Mouse (Mus musculus): ENCODE results near the gene Hsd11b1. TPM values are rescaled to one million over a fixed set of nuclear protein-coding genes. Genes with fewer than 3 reads are reported as not detected.
"Not testable (repeated sequence)": the region's sequence is repeated elsewhere in the genome, so short reads cannot be mapped to it uniquely, and the experiment has no call there.

The Hsd11b1 gene
- total RNA-seq (2021), result 10 to 100 TPM in 1 of 2 experiments, 1 to 10 TPM in 1; 7.0 to 40.0 TPM
- long read RNA-seq, experiment 1, transcript Hsd11b1-205 (7 exons, 1,355 nt), result minor isoform, 9 of 45 reads
- long read RNA-seq, experiment 1, transcript Hsd11b1-201 (6 exons, 1,623 nt), result major isoform, 32 of 45 reads
- long read RNA-seq, experiment 1, partial matches to known transcripts, result 0 of 45 reads
- long read RNA-seq, experiment 1, other reads (novel, unspliced or antisense), result 4 of 45 reads
- long read RNA-seq, experiment 2, transcript Hsd11b1-205 (7 exons, 1,355 nt), result major isoform, 6 of 11 reads
- long read RNA-seq, experiment 2, partial matches to known transcripts, result 1 of 11 reads
- long read RNA-seq, experiment 2, other reads (novel, unspliced or antisense), result 3 of 11 reads

DNA sequence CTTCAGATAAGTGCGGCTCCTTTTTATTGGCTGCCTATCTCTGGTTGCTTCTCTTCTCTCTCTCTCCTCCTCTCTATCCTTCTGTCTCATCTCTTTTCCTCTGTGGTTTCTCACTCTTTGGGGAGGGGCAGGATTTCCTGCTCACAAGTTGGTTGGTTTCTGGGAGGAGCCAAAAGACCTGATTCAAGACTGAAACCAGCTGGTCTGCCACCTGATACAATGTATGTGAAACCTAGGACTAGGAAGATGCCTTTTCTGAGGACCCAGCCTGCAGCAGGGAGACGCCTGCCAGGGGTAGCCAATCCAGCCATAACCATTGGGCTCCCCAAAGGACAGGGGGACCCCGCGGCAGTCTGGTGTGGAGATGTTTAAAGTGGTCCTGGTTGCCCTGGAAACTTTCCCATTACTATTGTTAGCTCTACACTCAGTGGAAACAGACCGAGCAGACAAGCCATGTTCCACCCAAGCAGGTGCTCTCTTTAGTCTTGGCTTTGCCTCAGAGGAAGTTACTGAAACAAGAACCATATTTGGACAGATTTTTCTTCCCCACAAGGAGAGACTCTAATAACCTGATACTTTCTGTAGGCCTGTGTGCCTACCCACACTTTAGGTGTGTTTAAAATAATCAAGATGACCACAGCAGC, at the start of gene Hsd11b1:
TSS of gene Hsd11b1 (minus strand) at position 121 of the 644 bp plus-strand sequence.
- DNase-seq (ENCODE audit: low spot score in 2 of 2), result no peak

DNA sequence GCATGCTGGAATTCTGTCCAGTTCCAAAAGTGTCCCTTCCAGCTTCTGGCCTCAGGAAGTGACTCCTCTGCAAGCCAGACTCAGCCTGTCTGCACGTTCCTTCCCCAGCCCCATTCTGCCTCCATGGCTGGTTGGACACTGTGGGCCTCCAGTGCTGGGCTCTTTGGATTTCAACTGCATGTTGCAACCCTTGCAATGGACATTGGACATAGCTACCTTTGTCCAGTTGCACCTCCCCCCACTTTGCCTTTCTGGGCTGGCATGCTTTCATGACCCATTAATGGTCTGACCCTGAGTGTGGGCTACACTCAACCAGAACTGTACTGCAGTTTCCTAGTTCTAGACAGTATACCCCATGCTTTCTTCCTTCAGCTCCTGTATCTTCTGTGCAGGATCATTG, 47.7 kb upstream of the Hsd11b1 start:
- DNase-seq (ENCODE audit: low spot score in 2 of 2), result no peak

DNA sequence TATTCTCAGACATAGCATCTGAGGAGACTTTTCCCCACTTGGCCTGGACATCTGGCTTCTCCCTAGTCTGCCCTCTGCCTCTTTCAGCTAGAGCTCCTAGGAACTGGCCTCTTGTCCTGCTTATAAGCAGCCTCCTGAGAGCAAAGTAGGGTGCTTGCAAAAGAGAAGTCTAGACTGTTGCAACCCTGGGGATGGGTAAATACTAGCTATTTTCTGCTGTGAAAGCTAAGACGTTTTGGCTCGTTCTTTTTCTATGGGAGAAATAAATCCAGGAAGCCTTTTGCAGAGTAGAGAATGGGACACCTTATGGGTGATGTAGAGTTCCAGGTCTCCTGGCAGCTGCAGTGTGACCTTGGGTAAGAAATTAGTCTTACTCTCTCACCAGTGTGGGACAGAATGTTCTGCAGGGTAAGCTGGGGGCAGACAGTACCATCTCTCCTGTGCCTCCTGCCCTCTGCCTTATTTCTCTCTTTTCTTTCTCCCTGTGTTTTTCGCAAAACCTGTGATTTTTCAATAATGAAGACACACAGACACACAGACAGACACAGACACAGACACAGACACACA, 46.7 kb upstream of the Hsd11b1 start:
- no peak for DNase-seq (ENCODE audit: low spot score in 2 of 2)

DNA sequence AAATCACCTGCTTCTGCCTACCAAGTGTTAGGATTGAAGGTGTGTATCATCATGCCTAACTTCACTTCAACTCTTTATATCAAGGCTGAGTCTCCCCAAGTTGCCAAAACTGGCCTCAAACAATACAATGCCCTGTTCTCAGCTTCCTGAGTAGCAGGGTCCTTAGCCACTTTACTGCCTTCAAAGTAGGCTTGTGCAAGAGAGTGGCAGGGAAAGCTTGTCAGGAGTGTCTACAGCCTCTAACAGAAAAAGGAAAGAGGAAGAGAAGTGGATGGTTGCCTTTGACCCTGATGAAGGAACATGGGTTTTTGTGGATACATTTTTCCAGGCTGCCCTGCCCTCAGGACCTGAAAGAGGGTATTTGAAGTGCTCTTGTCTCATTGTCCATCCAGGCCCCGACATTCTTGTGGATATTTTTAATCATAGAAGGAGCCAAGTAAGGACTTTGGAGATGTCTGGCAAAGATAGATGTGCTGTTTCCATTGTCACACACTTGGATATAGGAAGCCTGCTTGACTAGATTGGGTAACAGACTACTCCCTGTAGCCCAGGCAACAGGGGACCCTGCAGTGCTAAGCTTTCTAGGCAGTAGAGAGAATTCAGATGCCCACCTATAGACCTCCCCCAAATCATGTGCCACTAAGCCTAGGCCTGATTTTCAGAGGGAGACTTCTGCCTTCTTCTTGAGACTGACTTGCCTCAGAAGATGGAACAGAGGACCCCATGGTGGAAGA, 46.1 kb upstream of the Hsd11b1 start:
- DNase-seq (ENCODE audit: low spot score in 2 of 2), result no peak

DNA sequence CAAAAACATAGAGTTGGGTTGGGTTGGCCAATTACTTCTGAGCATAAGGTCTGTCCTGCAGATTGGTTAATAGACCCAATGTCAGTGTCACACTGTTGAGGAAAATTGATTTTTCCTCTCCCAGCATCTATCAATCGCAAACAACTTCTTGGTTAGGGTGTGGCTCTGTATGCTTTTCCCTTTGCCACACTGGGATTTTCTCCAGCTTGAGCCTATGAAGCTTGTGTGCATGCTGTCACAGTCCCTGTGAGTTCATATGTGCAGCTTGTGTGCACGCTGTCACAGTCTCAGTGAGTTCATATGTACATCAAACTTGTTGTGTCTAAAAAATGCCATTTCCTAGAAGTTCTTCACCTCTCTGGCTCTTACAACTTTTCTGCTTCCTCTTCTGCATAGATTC, 43.0 kb upstream of the Hsd11b1 start:
- no peak for DNase-seq (ENCODE audit: low spot score in 2 of 2)

DNA sequence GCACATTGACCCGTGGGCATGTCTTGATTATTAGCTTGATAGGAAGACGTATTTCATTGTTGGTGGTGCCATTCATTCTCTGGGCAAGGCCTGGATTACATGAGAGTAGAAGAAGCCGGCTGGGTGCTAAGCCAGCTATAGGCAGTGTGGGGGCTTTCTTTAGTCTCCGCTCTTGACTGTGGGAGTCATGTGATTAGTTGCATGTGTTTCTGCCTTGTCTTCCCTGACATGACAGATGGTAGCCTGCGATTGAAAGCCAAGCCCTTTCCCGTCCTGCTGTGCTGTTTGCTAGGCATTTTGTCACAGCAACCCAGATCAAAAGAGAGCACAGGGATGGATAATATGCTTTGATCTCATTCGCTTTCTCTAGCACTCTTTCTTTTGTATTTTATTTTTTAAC, 41.5 kb upstream of the Hsd11b1 start:
- DNase-seq (ENCODE audit: low spot score in 2 of 2), result no peak

DNA sequence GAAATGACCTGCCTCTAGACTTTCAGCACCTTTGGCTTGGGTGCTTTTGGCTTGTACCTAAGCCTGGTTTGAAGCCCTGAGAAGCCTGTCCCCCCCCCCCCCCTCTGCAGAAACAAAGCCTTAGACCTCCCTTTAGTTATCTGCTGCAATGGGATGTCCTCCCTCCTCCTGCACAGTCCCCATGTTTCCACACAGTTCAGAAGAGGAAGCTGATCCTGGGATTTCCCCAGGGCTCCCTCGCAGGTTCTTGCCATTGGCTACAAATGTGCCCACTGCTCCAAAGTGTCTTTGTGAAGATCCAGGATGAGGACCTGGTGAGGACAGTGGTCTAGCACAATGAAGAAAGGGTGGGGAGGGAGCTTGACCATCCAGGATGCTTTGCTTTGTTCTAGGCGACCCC, 39.2 kb upstream of the Hsd11b1 start:
- no peak for DNase-seq (ENCODE audit: low spot score in 2 of 2)

DNA sequence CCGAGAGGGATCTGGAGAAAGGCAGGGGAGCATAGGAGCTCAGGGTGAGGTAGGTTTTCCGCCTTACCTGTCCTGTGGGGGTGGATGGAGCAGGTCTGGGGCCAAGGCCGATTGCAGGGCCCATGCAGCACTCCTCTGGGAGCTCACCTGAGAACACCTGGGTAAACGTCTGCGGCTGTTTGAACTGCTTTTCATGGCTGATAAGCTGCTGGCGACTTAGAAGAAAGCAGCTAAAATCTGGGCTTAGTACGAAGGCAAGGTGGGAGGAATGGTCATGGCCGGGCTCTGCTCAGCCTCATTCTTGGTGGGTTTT, 38.2 kb upstream of the Hsd11b1 start:
- DNase-seq (ENCODE audit: low spot score in 2 of 2), result no peak

DNA sequence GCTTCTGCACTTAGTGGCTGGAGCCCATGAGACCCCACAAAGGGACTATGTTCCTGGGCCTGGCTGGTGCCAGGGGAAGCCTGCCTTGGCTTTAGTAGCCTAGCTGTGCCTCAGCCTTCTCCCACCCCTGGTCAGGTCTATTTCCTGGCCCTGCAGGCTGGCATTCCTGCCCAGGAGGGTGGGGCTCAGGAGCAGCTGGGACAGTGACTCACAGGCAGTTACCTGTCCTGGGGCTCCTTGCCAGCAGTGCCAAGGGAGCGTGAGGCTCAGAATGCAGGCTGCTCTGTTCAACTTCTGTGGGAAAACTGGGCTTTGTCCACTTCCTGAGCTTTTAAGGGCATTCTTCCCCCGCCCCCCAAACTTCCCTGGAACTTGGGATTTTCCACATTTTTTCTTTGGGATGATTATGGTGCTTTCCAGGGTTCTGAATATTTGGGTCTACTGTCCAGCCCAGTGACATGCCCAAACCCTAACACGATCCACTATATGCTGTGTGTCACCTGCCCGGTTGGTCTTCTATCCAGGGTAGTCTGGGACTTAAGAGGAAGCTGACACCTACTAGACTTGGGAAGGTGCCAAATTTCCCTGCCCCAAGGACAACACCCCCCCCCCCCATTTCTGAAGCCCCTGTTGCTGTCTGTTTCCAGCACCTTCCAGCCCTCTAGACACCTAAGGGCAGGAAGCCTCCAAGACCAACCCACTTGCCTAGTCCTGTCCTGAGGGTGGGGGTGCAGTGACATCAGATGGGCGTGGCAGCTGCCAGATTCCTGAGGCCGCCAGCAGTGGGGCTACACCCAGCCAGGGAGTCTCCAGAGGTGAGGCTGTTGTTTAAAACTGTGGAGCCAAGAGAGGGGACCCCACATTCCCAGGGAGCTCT, 37.6 kb upstream of the Hsd11b1 start:
- no peak for DNase-seq (ENCODE audit: low spot score in 2 of 2)

DNA sequence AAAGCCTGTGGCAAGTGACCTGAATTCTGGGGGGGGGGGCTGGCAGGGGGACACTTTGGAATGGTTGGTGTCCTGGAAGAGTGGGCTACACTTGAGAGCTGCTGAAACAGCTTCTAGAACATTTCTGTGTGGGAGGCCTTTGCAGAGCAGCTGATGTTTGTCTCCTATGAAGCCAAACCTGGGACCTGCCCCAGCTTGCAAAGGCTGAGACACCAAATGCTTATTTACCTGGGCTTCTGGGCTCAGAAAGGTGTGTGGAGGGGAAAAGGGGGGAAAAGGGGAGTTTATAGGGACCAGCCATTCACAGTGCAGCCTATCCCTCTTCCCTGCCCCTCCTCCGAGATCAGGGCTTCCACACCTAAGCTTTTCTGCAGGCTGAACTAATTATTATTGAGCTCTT, 36.1 kb upstream of the Hsd11b1 start:
- DNase-seq (ENCODE audit: low spot score in 2 of 2), result no peak

DNA sequence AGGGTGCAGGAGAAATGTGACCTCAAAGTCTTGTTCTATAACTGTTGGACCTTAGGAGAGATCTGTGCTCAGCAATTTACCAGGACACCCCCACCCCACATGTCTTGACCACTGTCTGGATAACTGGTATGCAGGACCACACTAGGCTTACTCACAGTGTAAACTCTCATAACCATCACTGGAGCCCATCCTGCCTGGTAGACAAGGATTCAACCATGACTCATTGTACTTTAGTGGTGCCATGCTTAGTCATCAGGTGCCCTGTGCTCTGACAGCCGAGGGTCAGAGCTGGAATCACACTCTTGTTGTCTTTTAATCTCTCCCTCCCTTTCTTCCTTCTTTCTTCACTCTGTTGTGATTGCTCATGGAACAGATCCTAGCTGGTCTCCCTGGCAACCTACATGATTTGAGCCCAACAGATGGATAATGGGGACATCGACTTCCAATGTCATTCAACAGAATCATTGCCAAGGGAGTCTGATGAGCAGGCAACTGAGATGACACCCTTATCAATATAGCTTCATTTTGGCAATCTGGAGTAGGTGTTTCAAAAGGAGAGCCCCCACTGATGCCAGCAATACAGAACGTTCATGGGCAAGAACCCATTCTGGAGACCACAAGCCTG, 34.4 kb upstream of the Hsd11b1 start:
- no peak for DNase-seq (ENCODE audit: low spot score in 2 of 2)

DNA sequence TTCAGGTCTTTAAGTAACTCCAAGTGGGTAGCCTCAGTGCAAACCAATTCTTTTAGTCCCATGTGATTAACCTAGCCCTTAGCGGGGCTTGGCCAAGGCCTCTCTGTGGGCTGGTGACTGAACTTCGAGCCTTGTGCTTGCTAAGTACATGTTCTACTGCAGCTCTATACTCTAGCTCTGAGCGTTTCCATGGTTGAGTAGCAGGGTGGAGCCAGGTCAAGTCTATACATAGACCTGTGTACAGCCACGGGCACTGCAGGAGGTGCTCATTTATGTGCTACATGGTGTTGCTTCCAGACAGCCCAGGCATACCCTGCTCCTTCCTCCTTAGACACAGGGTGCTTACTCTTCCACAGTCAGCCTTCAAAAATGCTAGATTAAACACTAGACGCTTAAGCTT, 32.0 kb upstream of the Hsd11b1 start:
- DNase-seq (ENCODE audit: low spot score in 2 of 2), result no peak

DNA sequence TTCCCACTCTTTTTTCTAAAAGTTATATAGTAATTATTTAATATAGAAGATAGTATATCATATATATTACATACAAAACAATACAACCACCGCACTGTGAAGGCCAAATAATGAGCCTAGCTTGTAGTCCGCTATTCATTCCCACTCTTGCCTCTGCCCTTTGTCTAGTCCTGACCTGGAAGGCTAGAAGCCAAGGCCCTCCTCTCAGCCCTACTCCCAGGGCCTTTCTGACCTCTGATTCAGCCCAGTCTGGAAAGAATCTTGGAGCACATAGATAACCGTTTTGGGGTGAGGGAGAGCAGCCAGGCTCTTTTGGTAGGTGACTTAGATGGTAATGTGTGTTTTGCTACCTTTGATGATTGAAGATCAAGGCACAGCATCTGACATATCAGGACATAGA, 30.1 kb upstream of the Hsd11b1 start:
- DNase-seq (ENCODE audit: low spot score in 2 of 2), result no peak

DNA sequence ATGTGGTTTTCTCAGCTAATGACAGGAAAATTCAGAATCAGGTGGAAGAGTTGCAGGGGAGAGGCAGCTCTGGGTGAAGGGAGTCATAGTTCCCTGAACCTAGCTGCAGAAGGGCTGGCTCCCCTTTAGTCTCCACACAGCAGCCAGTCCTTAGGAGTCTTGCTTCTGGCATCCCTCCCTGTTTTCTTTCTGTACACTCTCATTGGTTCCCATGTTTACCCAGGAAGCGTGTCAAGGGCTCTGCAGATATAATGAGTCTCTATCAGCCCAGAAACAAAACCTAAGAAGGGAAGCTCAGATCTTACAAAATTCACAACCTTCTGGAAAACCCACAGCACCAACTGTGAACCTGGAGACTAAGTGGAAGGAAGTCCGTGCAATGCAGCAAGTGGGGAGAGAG, 29.2 kb upstream of the Hsd11b1 start:
- no peak for DNase-seq (ENCODE audit: low spot score in 2 of 2)

DNA sequence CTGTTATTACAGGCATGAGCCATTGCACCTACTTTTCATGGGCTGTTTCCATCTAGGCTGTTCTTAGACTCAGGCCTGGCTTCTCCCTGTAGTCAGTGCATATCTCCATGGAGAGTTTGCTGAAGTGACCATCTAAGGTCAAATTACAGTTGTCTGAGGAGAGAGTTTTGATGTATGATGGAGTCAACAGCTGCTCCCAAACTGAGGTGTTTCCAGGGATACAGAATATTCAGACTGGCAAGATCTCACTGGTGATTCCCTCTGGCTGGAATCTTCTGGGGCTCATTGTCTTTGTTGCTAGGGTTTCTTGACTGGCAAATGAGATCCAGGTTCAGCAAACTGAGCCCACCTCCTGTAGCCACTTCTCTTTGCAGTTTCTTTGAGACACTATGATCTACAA, 26.8 kb upstream of the Hsd11b1 start:
- no peak for DNase-seq (ENCODE audit: low spot score in 2 of 2)

DNA sequence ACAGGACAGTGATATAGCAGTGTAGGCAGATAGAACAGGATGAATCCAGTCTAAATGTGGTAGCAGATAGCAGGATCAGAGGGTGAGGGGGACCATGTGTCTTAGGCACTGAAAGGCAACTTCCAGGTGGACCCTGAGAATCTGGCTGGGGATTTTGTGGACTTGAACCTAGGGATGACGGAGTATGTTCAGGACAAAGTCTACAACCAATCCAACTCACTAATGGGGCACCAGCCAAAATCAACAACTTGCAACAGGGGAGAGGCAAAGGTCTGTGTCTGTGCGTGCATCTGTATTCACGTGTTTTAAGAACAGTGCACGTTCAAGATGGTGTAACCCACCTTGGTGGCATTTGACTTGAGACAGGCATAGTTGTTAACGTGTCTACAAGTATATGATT, 26.0 kb upstream of the Hsd11b1 start:
- no peak for DNase-seq (ENCODE audit: low spot score in 2 of 2)

DNA sequence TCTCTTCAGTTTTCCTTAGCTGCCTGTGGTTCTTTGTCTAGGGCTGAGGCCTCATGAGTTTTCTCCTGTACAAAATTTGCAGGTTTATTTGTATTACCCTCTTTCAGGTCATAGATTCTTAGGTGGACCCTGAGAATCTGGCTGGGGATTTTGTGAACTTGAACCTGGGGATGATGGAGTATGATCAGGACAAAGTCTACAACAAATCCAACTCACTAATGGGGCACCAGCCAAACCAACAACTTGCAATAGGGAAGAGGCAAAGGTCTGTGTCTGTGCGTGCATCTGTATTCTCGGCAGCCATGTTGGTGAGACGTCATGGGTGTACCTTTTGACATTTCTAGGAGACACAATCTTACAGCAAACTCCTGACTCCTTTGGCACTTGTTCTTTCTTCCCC, 25.2 kb upstream of the Hsd11b1 start:
- no peak for DNase-seq (ENCODE audit: low spot score in 2 of 2)

DNA sequence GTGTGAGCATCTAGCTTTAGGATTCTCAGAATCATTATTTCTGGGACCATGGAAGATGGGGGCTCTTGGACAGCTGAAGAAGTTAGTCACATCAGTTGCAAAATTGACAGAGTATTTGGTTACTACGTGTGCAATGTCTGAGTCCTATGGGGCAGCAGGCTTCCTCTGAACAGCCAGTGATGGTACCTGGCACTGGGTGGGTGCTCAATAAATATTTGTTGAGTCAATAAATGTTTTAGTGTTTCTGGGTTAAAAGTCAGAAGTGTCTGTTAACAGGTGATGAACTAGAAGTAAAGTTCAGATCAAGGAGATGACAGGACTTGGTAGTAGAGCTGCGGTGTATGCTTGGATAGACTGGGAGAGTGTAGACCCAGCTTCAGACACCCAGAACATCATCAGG, 23.7 kb upstream of the Hsd11b1 start:
- DNase-seq (ENCODE audit: low spot score in 2 of 2), result no peak

DNA sequence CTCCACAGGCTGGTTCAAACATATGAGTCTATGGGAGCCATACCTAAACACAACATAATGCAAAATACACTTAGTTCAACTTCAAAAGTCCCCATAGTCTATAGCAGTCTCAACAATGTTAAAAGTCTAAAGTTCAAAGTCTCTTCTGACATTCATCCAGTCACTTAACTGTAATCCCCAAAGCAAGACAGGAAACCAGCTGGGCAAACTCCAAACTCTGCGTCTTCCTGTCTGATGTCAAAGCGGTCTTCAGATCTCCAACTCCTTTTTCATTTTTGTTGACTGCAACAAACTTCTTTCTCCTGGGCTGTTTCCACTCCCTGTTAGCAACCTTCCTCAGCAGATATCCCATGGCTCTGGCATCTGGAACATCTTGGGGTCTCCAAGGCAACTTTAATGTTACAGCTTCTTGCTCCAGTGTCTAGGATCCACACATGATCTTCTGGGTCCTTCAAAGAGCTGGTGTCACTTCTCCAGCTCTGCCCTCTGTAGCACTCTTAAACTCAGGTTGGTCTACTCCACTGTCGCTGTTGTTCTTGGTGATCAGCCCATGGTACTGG, 22.0 kb upstream of the Hsd11b1 start:
- DNase-seq (ENCODE audit: low spot score in 2 of 2), result not testable (repeated sequence)

DNA sequence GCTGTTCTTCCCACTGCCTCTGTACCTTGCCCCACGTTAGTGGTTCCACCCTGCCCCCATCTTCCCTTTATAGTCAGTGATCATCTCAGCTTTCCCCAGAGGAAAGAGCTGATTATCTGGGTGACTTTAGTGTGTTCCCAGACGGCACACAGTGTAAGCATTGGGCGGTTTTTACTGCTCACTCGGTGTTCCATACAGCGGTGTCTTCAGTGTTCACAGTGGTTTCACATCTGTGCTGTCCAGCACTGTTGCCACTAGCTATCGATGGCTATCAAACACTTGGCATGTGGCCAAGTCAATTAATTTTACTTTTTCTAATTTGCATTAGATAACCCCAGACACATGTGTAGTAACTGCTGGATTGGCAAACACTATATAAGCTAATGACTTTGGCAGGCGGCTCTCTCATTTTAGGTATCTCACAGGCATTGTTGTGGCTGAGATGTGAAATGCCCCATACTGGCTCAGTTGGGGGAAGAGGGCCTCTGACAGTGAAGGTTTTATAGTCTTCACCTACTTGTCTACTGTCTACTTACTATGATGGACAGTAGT, 20.4 kb upstream of the Hsd11b1 start:
- no peak for DNase-seq (ENCODE audit: low spot score in 2 of 2)

Measured in adrenal gland, postnatal 4 days (tissue).